Mouse (Mus musculus): ENCODE results near the gene Gucy2d. TPM values are rescaled to one million over a fixed set of nuclear protein-coding genes. Genes with fewer than 3 reads are reported as not detected.

Gene Gucy2d
- polyA plus RNA-seq (2015; fragmentation: Nextera tagmentation; extraction: Ambion mirVana) = 0.12 TPM in 1 of 2 replicates, not detected in the other

- ATAC-seq (ENCODE audit: insufficient read depth, low FRiP score) = no peak
- Histone ChIP-seq H3K4me3 (replicated peaks; ENCODE audit: low read length) (no peak within 1 kb of the TSS), H3K4me2 (ENCODE audit: low read depth, low read length) (no peak within 1 kb of the TSS), H3K4me1 (ENCODE audit: control insufficient read depth, insufficient read depth, low read length) (no peaks in the 10 kb centered on the region), H3K27ac (ENCODE audit: low read length) (no peak within 1 kb of the TSS), H3K9ac (ENCODE audit: low read length) (no peak within 1 kb of the TSS), H3K9me3 (replicated peaks; ENCODE audit: control insufficient read depth, low read length) (no peaks in the 10 kb centered on the region), H3K27me3 (ENCODE audit: control insufficient read depth, insufficient read depth, low read length) (no peaks in the 10 kb centered on the region), H3K36me3 (ENCODE audit: control insufficient read depth, insufficient read depth, low read length) (no peaks in the 10 kb centered on the region)
- 37% methylated on average over 10 of the region's 10 CpGs for WGBS
Measured at GRCm38 (mm10) chr7:98439956-98440466, at the start of gene Gucy2d. Gene Gucy2d, plus strand, starts transcription at chr7:98440416.

GRCm38 (mm10) chr7:98390486-98390885 is 49.7 kb upstream of the Gucy2d start:
- Histone ChIP-seq H3K9me3 (replicated peaks; ENCODE audit: control insufficient read depth, low read length) (no peaks in the 10 kb centered on the region), H3K4me2 (ENCODE audit: low read depth, low read length) (no peak overlapping the region), H3K27ac (ENCODE audit: low read length) (no peak overlapping the region), H3K4me3 (replicated peaks; ENCODE audit: low read length) (no peak overlapping the region), H3K4me1 (ENCODE audit: control insufficient read depth, insufficient read depth, low read length) (peaks cover 8% of the 10 kb centered on the region), H3K36me3 (ENCODE audit: control insufficient read depth, insufficient read depth, low read length) (no peaks in the 10 kb centered on the region), H3K9ac (ENCODE audit: low read length) (no peak overlapping the region), H3K27me3 (ENCODE audit: control insufficient read depth, insufficient read depth, low read length) (no peaks in the 10 kb centered on the region)
- ATAC-seq (ENCODE audit: insufficient read depth, low FRiP score) = no peak
- 71% methylated on average over 2 of the region's 2 CpGs for WGBS

GRCm38 (mm10) chr7:98391351-98391936 is 48.8 kb upstream of the Gucy2d start:
- 0 out of 2 replicates have a peak, but pooled peaks have one; percentile 38 for ATAC-seq (ENCODE audit: insufficient read depth, low FRiP score)
- Histone ChIP-seq H3K27me3 (ENCODE audit: control insufficient read depth, insufficient read depth, low read length) (no peaks in the 10 kb centered on the region), H3K4me3 (replicated peaks; ENCODE audit: low read length) (no peak overlapping the region), H3K9ac (ENCODE audit: low read length) (no peak overlapping the region), H3K27ac (ENCODE audit: low read length) (peak overlapping the region; percentile 38; the same call in 1 of the 2 replicates), H3K4me1 (ENCODE audit: control insufficient read depth, insufficient read depth, low read length) (peaks cover 8% of the 10 kb centered on the region), H3K9me3 (replicated peaks; ENCODE audit: control insufficient read depth, low read length) (no peaks in the 10 kb centered on the region), H3K4me2 (ENCODE audit: low read depth, low read length) (no peak overlapping the region), H3K36me3 (ENCODE audit: control insufficient read depth, insufficient read depth, low read length) (no peaks in the 10 kb centered on the region)
- 48% methylated on average over 7 of the region's 7 CpGs for WGBS

- Histone ChIP-seq H3K4me1 (ENCODE audit: control insufficient read depth, insufficient read depth, low read length) (peaks cover 8% of the 10 kb centered on the region), H3K36me3 (ENCODE audit: control insufficient read depth, insufficient read depth, low read length) (no peaks in the 10 kb centered on the region), H3K4me3 (replicated peaks; ENCODE audit: low read length) (no peak overlapping the region), H3K27me3 (ENCODE audit: control insufficient read depth, insufficient read depth, low read length) (no peaks in the 10 kb centered on the region), H3K4me2 (ENCODE audit: low read depth, low read length) (no peak overlapping the region), H3K27ac (ENCODE audit: low read length) (no peak overlapping the region), H3K9me3 (replicated peaks; ENCODE audit: control insufficient read depth, low read length) (no peaks in the 10 kb centered on the region), H3K9ac (ENCODE audit: low read length) (no peak overlapping the region)
- ATAC-seq (ENCODE audit: insufficient read depth, low FRiP score) = no peak
- WGBS = 83% methylated on average over 8 of the region's 8 CpGs
Measured at GRCm38 (mm10) chr7:98392466-98393201, 47.6 kb upstream of the Gucy2d start.

- ATAC-seq (ENCODE audit: insufficient read depth, low FRiP score) = no peak
- WGBS = 73% methylated on average over 15 of the region's 15 CpGs
Measured at GRCm38 (mm10) chr7:98402582-98403574, 37.3 kb upstream of the Gucy2d start.

GRCm38 (mm10) chr7:98403996-98404395 is 36.2 kb upstream of the Gucy2d start:
- no peak overlapping the region for H3K27ac ChIP-seq (ENCODE audit: low read length)
- no peak for ATAC-seq (ENCODE audit: insufficient read depth, low FRiP score)

More at GRCm38 (mm10) chr7:98402582-98403574, 37.3 kb upstream of the Gucy2d start:
- Histone ChIP-seq H3K9ac (ENCODE audit: low read length) (no peak overlapping the region), H3K27me3 (ENCODE audit: control insufficient read depth, insufficient read depth, low read length) (no peaks in the 10 kb centered on the region), H3K4me3 (replicated peaks; ENCODE audit: low read length) (no peak overlapping the region), H3K36me3 (ENCODE audit: control insufficient read depth, insufficient read depth, low read length) (no peaks in the 10 kb centered on the region), H3K4me2 (ENCODE audit: low read depth, low read length) (no peak overlapping the region), H3K9me3 (replicated peaks; ENCODE audit: control insufficient read depth, low read length) (no peaks in the 10 kb centered on the region), H3K4me1 (ENCODE audit: control insufficient read depth, insufficient read depth, low read length) (no peaks in the 10 kb centered on the region), H3K27ac (ENCODE audit: low read length) (no peak overlapping the region)

GRCm38 (mm10) chr7:98407615-98408014 is 32.6 kb upstream of the Gucy2d start:
- Histone ChIP-seq H3K4me3 (replicated peaks; ENCODE audit: low read length) (no peak overlapping the region), H3K9me3 (replicated peaks; ENCODE audit: control insufficient read depth, low read length) (no peaks in the 10 kb centered on the region), H3K27ac (ENCODE audit: low read length) (no peak overlapping the region), H3K36me3 (ENCODE audit: control insufficient read depth, insufficient read depth, low read length) (no peaks in the 10 kb centered on the region), H3K4me1 (ENCODE audit: control insufficient read depth, insufficient read depth, low read length) (no peaks in the 10 kb centered on the region), H3K27me3 (ENCODE audit: control insufficient read depth, insufficient read depth, low read length) (no peaks in the 10 kb centered on the region), H3K9ac (ENCODE audit: low read length) (no peak overlapping the region), H3K4me2 (ENCODE audit: low read depth, low read length) (no peak overlapping the region)
- no peak for ATAC-seq (ENCODE audit: insufficient read depth, low FRiP score)
- 84% methylated on average over 5 of the region's 5 CpGs for WGBS

More at GRCm38 (mm10) chr7:98403996-98404395, 36.2 kb upstream of the Gucy2d start:
- H3K27me3 ChIP-seq (ENCODE audit: control insufficient read depth, insufficient read depth, low read length) = no peaks in the 10 kb centered on the region
- H3K4me1 ChIP-seq (ENCODE audit: control insufficient read depth, insufficient read depth, low read length) = no peaks in the 10 kb centered on the region
- no peak overlapping the region for H3K9ac ChIP-seq (ENCODE audit: low read length)
- no peaks in the 10 kb centered on the region for H3K36me3 ChIP-seq (ENCODE audit: control insufficient read depth, insufficient read depth, low read length)
- WGBS = 76% methylated on average over 4 of the region's 4 CpGs
- H3K4me3 ChIP-seq (replicated peaks; ENCODE audit: low read length) = no peak overlapping the region
- no peak overlapping the region for H3K4me2 ChIP-seq (ENCODE audit: low read depth, low read length)
- H3K9me3 ChIP-seq (replicated peaks; ENCODE audit: control insufficient read depth, low read length) = no peaks in the 10 kb centered on the region

DNA sequence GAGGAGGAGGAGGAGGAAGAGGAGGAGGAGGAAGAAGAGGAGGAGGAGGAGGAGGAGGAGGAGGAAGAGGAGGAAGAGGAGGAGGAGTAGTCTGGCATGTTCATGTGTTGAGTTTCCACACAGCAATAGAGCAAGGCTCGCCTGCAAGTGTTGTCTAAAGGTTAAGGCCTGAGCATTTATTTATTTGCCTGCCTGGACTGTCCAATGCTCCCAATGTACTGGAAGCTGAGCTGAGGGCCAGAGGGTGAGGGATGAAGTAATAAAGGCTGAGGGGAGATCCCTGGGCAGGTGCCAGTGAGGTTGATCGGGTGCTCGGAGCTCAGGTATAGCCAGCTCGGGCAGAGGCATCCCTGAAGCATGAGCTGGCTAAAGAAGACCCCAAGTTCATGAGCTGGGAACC is 27.1 kb upstream of the Gucy2d start:
- Histone ChIP-seq H3K27me3 (ENCODE audit: control insufficient read depth, insufficient read depth, low read length) (no peaks in the 10 kb centered on the region), H3K4me2 (ENCODE audit: low read depth, low read length) (no peak overlapping the region), H3K4me1 (ENCODE audit: control insufficient read depth, insufficient read depth, low read length) (no peaks in the 10 kb centered on the region; the same call in 1 of the 2 replicates), H3K36me3 (ENCODE audit: control insufficient read depth, insufficient read depth, low read length) (no peaks in the 10 kb centered on the region), H3K9ac (ENCODE audit: low read length) (no peak overlapping the region), H3K9me3 (replicated peaks; ENCODE audit: control insufficient read depth, low read length) (no peaks in the 10 kb centered on the region), H3K4me3 (replicated peaks; ENCODE audit: low read length) (no peak overlapping the region), H3K27ac (ENCODE audit: low read length) (no peak overlapping the region)
- WGBS = 79% methylated on average over 4 of the region's 4 CpGs
- ATAC-seq (ENCODE audit: insufficient read depth, low FRiP score) = no peak
